Mouse (Mus musculus) small intestine, adult 2 months (tissue): Measurements from ENCODE around the gene Lemd1.

ENCODE experiments used
- CTCF ChIP-seq: fragments of 200-500 bp; IDR thresholded peaks from 2 replicates; pipeline ENCODE4 v1.5.1; 2012; ENCODE audit warnings: low read depth, mild to moderate bottlenecking, control low read depth, inconsistent platforms, low read length, moderate library complexity, mixed read lengths; ENCODE audit not compliant: insufficient replicate concordance, insufficient read length; ENCODE audit errors: extremely low read depth
- POLR2A ChIP-seq: fragments of 200-500 bp; IDR thresholded peaks from 2 replicates; pipeline ENCODE4 v1.6.1; 2012; ENCODE audit warnings: low read depth, mild to moderate bottlenecking, control low read depth, inconsistent platforms, low read length, moderate library complexity

GRCm38 (mm10) chr1:132231470-132232274 lies 40.4 kb downstream of the Lemd1 start:
- TF ChIP-seq CTCF (no peak), POLR2A (no peak)
